Mouse (Mus musculus) CD8-positive naive resting alpha-beta T cell, adult 2 months (primary cell): ENCODE data around the gene Dbr1.

Source experiments
- DNase-seq, 2 experiments: peaks; one replicate each; pipeline ENCODE4 v3.0.0; 2022; ENCODE audit warnings: low read depth in 2 of 2, low spot score in 2 of 2

Gene Dbr1

GRCm38 (mm10) chr9:99619688-99620087 is 44.1 kb downstream of the Dbr1 start:
- no peak for DNase-seq

- DNase-seq = no peak
Observed at GRCm38 (mm10) chr9:99620196-99620595, 44.6 kb downstream of the Dbr1 start.

- no peak for DNase-seq
Observed at GRCm38 (mm10) chr9:99622034-99622433, 46.4 kb downstream of the Dbr1 start.

GRCm38 (mm10) chr9:99622966-99623365 is 47.4 kb downstream of the Dbr1 start:
- no peak for DNase-seq

- DNase-seq = no peak
Observed at GRCm38 (mm10) chr9:99624117-99624516, 48.5 kb downstream of the Dbr1 start.

- no peak for DNase-seq
Observed at GRCm38 (mm10) chr9:99628581-99628980, 53.0 kb downstream of the Dbr1 start.

- DNase-seq = no peak
Observed at GRCm38 (mm10) chr9:99629281-99630011, 53.8 kb downstream of the Dbr1 start, which contains the start of gene Dzip1l. Gene Dzip1l (plus strand): TSS chr9:99629496.

- DNase-seq = no peak
Observed at GRCm38 (mm10) chr9:99630071-99630470, 54.5 kb downstream of the Dbr1 start.

- DNase-seq = no peak
Observed at GRCm38 (mm10) chr9:99630528-99631125, 55.0 kb downstream of the Dbr1 start.

- no peak for DNase-seq
Observed at GRCm38 (mm10) chr9:99631781-99632180, 56.2 kb downstream of the Dbr1 start.

GRCm38 (mm10) chr9:99632264-99632663 is 56.7 kb downstream of the Dbr1 start:
- no peak for DNase-seq
